Mouse (Mus musculus) adrenal gland, adult 18-20 months (tissue): ENCODE measurements at regions not wholly inside any gene's neighbourhood (a gene's known extent, or its start where the extent isn't known, plus 50 kb on each side); places are given as distances from the start of the nearest gene placed in this dataset.
A peak's percentile ranks its signal among the peaks of the same experiment; 100 is the strongest.

Source experiments
- DNase-seq, 2 experiments: peaks; one replicate each; pipeline ENCODE4 v3.0.0; 2021 to 2022; ENCODE audit warnings: low spot score in 2 of 2

GRCm38 (mm10) chr11:31282136-31282535, 87.7 kb downstream of the Stc2 start:
- DNase-seq = no peak

DNA sequence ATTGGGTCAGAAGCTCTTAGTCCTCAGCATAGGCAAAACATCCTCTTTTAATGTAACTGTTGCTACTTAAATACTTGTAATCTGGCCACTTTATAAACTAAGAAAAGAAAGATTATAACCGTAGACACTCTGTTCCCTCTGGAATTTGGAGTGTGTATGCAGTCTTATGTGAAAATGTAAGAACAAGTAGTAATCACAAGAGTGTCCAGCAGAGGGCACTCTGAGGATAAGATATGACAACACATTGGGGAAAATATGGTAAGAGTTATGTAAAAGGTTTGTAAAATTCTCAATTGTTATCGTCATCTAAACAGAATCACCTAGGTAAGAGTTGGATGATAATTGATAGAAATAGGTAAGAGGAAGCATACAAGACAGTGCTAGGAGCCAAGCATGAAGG, 66.2 kb upstream of the Gm17332 start:
- DNase-seq = peak; percentile 41 to 60
